Mouse (Mus musculus) liver, embryonic 14.5 days (tissue): Measurements from ENCODE around the gene Speg. TPM values are rescaled to one million over a fixed set of nuclear protein-coding genes. Genes with fewer than 3 reads are reported as not detected.

Source experiments
- ATAC-seq: fragments of 200-750 bp; cut with Nextera tagmentation; 2 replicates; pipeline ENCODE4 v1.8.0; 2017; ENCODE audit warnings: moderate number of reproducible peaks, mild to moderate bottlenecking, moderate library complexity; ENCODE audit not compliant: insufficient read depth
- DNase-seq, 3 experiments: peaks; one replicate each; pipeline ENCODE4 v3.0.0-alpha.2; 2012 to 2013; ENCODE audit warnings: low read depth in 3 of 3, low spot score in 3 of 3
- H3K27ac ChIP-seq: fragments of 300-500 bp; sonication (generic); 2 replicates; pipeline ENCODE4 v1.5.1; 2014; ENCODE audit warnings: moderate library complexity, mild to moderate bottlenecking, control low read depth, inconsistent platforms
- H3K27me3 ChIP-seq: fragments of 300-500 bp; sonication (generic); 2 replicates; pipeline ENCODE4 v1.6.1; 2014; ENCODE audit warnings: mild to moderate bottlenecking, low read length, moderate library complexity; ENCODE audit not compliant: control insufficient read depth, insufficient read depth
- H3K36me3 ChIP-seq: fragments of 300-500 bp; sonication (generic); replicated peaks from 2 replicates; pipeline ENCODE4 v1.6.1; 2014; ENCODE audit warnings: low read depth; ENCODE audit not compliant: control insufficient read depth, insufficient read depth
- H3K4me1 ChIP-seq, 2 experiments: fragments of 200-500 bp in 1 of 2; fragments of 300-500 bp in 1 of 2; sonication (generic) in 1 of 2; replicated peaks; 2 replicates each; pipeline ENCODE4 v1.6.1; 2012 to 2014; ENCODE audit warnings: antibody characterized with exemption in 1 of 2, inconsistent platforms in 1 of 2, low read length in 1 of 2; ENCODE audit not compliant: control insufficient read depth in 2 of 2, insufficient read depth in 2 of 2
- H3K4me2 ChIP-seq: fragments of 300-500 bp; sonication (generic); 2 replicates; pipeline ENCODE4 v1.6.1; 2014; ENCODE audit warnings: low read depth, mild to moderate bottlenecking, control low read depth, moderate library complexity
- H3K4me3 ChIP-seq, 2 experiments: fragments of 200-500 bp in 1 of 2; fragments of 300-500 bp in 1 of 2; sonication (generic) in 1 of 2; 2 replicates each; pipeline ENCODE4 v1.5.1; 2012 to 2014; ENCODE audit warnings: low read depth in 2 of 2, low read length in 2 of 2, mild to moderate bottlenecking in 2 of 2, control low read depth in 1 of 2, inconsistent platforms in 1 of 2, moderate library complexity in 1 of 2; ENCODE audit not compliant: insufficient read depth in 1 of 2
- H3K9ac ChIP-seq: fragments of 300-500 bp; sonication (generic); replicated peaks from 2 replicates; pipeline ENCODE4 v1.6.1; 2014; ENCODE audit warnings: mild to moderate bottlenecking, control low read depth, moderate library complexity
- H3K9me3 ChIP-seq: fragments of 300-500 bp; sonication (generic); 2 replicates; pipeline ENCODE4 v1.6.1; 2016; ENCODE audit warnings: low read length, mixed read lengths; ENCODE audit not compliant: control insufficient read depth
- CTCF ChIP-seq: IDR thresholded peaks from 2 replicates; pipeline ENCODE4 v1.5.1; 2016; ENCODE audit warnings: antibody characterized with exemption, low read depth, control low read depth
- EP300 ChIP-seq: IDR thresholded peaks from 2 replicates; pipeline ENCODE4 v1.6.1; 2016; ENCODE audit warnings: antibody characterized with exemption, low read depth
- WGBS: fragments of 180-500 bp; shearing (Covaris S2); extraction: QIAGEN DNeasy Blood & Tissue Kit; methylation state at CpG from one replicate; pipeline ENCODE4 v1.1.7; 2014; ENCODE audit not compliant: insufficient replicate concordance; 5-methylcytosine and 5-hydroxymethylcytosine counted together
- polyA plus RNA-seq, 2 experiments: library from polyadenylated mRNA; depleted of rRNA in 1 of 2; stranded (reverse) in 1 of 2; unstranded in 1 of 2; fragments of >200 nt; fragmentation: Nextera tagmentation in 1 of 2; extraction: Ambion mirVana in 1 of 2; gene quantifications; 2 replicates each; pipeline versions ENCODE4 v1.2.1 to v1.2.3; 2012 to 2014

Gene Speg
- polyA plus RNA-seq, 2 experiments = 8.4 to 8.5 TPM

DNA sequence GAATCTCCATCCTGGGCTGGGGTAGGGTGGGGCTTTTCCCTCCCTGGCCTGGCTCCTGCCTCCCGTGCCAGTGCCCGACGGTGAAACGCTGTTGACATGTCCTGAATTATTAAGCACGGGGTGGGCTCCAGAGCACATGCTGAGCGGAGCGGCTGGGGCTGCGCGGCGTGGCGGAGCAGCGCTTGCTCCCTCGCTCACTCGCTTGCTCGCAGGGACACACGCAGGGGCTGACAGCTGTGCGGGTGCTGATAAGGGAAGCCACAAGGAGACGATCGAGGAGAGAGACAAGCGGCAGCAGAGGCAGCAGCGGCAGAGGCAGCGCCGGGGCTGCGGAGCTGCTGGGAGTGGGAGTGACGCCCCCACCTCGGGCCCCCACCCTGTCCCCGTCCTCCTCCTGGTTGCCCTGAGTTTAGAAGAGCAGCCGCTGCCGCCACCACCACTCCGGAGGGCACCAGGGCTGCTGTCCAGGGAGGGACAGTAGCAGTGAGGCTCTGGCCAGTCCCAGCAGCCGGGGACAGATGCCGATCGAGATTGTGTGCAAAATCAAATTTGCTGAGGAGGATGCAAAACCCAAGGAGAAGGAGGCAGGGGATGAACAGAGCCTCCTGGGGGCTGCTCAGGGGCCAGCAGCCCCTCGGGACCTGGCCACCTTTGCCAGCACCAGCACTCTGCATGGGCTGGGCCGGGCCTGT, 75.4 kb downstream of the Speg start, which contains the start of gene Asic4:
TSS of gene Asic4 (plus strand) at position 123 of the 692 bp plus-strand sequence.
- Histone ChIP-seq H3K4me2 (peak within 1 kb of the TSS; percentile 63), H3K4me1 (peaks cover 21 to 30% of the 10 kb centered on the region in 2 experiments), H3K27me3 (peaks cover 80% of the 10 kb centered on the region), H3K4me3 (peak within 1 kb of the TSS in 1 of 2 experiments; percentile 35; a peak in 2 of 4 replicates), H3K9me3 (no peaks in the 10 kb centered on the region), H3K9ac (0 out of 2 replicates have a peak within 1 kb of the TSS, but pooled peaks have one; percentile 11), H3K36me3 (no peaks in the 10 kb centered on the region), H3K27ac (no peak within 1 kb of the TSS)
- peak; percentile 56 for ATAC-seq
- 1% methylated on average over 35 of the region's 35 CpGs for WGBS
- TF ChIP-seq EP300 (peak; percentile 70), CTCF (no peak)
- DNase-seq = peak; percentile 50 to 62 (median 59)

DNA sequence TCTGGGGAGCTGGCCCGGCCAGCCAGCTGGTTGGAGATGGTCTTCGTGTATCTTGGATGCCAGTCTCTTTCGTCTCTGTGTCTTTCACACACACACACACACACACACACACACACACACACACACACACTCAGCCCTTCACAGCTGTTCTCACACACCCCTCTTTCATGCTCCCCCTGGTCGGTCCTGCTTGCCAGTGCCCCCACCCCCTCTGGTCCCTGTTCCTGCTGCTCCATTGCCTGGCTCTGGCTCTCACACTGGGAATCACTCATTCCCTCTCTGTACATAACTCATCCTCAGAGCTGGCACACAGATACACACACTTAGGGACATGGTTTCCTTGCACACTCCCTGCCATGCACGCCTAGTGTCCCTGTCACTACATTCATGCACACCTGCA, 76.8 kb downstream of the Speg start:
- H3K27me3 ChIP-seq = peaks cover 93% of the 10 kb centered on the region
- H3K27ac ChIP-seq = no peak overlapping the region
- peaks cover 19 to 22% of the 10 kb centered on the region in 2 experiments for H3K4me1 ChIP-seq
- DNase-seq (no peak), ATAC-seq (no peak)
- no peak overlapping the region for H3K9ac ChIP-seq
- TF ChIP-seq EP300 (no peak), CTCF (no peak)
- no peaks in the 10 kb centered on the region for H3K9me3 ChIP-seq
- H3K4me3 ChIP-seq = no peak overlapping the region
- 68% methylated on average over 5 of the region's 5 CpGs for WGBS
- no peaks in the 10 kb centered on the region for H3K36me3 ChIP-seq
- H3K4me2 ChIP-seq = no peak overlapping the region

DNA sequence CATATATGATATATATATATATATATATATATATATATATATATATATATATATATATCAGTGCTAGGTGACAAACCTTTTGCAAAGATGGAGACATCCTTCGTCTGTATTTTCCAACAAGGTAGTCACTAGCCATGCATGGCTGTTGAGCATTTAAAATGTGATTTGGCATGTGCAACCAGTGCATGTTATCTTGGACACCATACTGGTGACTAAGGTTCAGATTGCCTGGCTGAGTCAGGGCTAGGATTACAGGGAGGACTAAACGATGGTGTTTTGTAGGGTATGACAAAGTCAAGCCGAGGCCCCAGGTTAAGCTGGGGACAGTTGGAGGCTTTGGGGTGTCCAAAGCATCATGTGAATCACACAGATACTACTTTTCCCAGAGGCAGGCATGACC, 80.3 kb downstream of the Speg start:
- Histone ChIP-seq H3K4me1 (peaks cover 8% of the 10 kb centered on the region in 2 experiments), H3K27me3 (peaks cover 92% of the 10 kb centered on the region), H3K27ac (no peak overlapping the region), H3K4me3 (no peak overlapping the region), H3K9ac (no peak overlapping the region), H3K4me2 (no peak overlapping the region), H3K9me3 (no peaks in the 10 kb centered on the region), H3K36me3 (no peaks in the 10 kb centered on the region)
- no peak for DNase-seq
- no peak for TF ChIP-seq CTCF
- TF ChIP-seq EP300 = no peak
- no peak for ATAC-seq
- 41% methylated on average over 3 of the region's 3 CpGs for WGBS

DNA sequence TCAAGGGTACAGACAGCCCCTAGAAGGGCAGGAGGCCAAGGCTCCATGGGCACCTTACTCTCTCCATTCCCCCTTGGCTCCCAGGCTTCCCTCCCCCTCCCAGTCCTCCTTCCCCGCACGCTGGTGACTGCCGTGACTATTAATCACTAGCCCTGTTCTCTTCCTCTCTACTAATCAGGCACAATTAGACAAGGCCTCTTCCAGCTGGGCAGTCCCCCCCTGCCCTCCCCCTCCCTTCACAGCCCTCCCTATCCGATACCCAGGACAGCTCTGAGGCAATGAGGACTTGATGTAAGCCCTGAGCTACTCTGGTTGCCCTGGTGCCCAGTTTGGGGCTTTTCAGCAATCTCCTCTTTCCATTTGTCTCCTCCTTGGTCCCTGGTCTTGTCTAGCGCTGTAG, 80.9 kb downstream of the Speg start:
- WGBS = 24% methylated on average over 5 of the region's 5 CpGs
- DNase-seq (no peak), ATAC-seq (no peak)
- no peaks in the 10 kb centered on the region for H3K36me3 ChIP-seq
- H3K4me2 ChIP-seq = no peak overlapping the region
- H3K9me3 ChIP-seq = no peaks in the 10 kb centered on the region
- no peak overlapping the region for H3K4me3 ChIP-seq
- peaks cover 3 to 8% of the 10 kb centered on the region in 2 experiments for H3K4me1 ChIP-seq
- no peak overlapping the region for H3K9ac ChIP-seq
- H3K27me3 ChIP-seq = peaks cover 87% of the 10 kb centered on the region
- TF ChIP-seq CTCF (no peak), EP300 (no peak)
- no peak overlapping the region for H3K27ac ChIP-seq

DNA sequence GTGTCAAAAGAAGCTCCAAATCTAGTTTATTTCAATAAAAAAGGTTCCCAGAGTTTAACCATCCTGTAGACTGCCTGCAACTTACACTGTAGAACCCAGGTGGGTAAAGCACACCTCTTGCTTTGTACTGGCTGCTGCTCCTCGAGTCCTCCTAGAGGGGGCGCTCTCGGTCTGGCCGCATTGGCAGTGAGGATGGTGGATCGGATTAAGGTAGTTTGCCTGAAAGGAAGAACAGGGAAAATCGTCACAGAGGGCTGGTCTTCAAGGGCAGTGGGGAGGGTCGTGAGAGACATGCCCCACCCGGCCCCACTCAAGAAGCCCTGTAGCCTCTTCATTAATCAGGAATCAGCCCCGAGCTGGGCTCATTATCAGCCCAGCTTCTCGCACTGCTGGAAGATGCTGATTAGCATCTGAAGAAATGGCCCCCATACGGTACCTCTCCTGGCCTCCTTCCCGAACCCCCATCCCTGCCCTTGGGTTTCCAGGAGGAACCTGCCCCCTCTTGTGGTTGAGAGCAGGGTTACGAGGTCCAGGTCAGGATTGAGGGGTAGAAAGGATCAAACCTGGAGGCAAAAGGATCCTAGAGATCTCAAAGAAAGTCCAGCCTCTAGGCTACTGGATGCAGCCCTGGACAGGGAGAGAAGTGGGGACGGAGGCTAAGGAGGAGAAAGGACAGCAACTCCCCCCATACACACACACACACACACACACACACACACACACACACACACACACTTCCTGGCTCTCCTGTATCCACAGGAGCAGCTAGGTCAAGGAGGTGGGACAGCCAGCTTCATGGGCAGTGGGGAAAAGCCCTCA, 81.9 kb downstream of the Speg start:
- Histone ChIP-seq H3K9ac (no peak overlapping the region), H3K27ac (no peak overlapping the region), H3K9me3 (no peaks in the 10 kb centered on the region), H3K4me3 (no peak overlapping the region), H3K4me2 (no peak overlapping the region), H3K36me3 (no peaks in the 10 kb centered on the region), H3K4me1 (peaks cover 3 to 8% of the 10 kb centered on the region in 2 experiments; a peak in 3 of 4 replicates), H3K27me3 (peaks cover 77% of the 10 kb centered on the region)
- WGBS = 10% methylated on average over 14 of the region's 14 CpGs
- TF ChIP-seq EP300 (no peak), CTCF (peak; percentile 75)
- ATAC-seq (no peak), DNase-seq (no peak)
